Mouse (Mus musculus): ENCODE measurements around the gene Calcrl. TPM values are rescaled to one million over a fixed set of nuclear protein-coding genes. Genes with fewer than 3 reads are reported as not detected.
A peak's percentile ranks its signal among the peaks of the same experiment; 100 is the strongest.

The Calcrl gene
- total RNA-seq (2017) = 100 and 111 TPM in 2 replicates

- ATAC-seq (replicated peaks; ENCODE audit: low read depth, poor library complexity, severe bottlenecking) = peak; percentile 94
Measured at GRCm38 (mm10) chr2:84425138-84425537, at the start of gene Calcrl. TSS of gene Calcrl (minus strand) at chr2:84425411.

- no peak for ATAC-seq (replicated peaks; ENCODE audit: low read depth, poor library complexity, severe bottlenecking)
Measured at GRCm38 (mm10) chr2:84474651-84475050, 49.4 kb upstream of the Calcrl start.

- no peak for ATAC-seq (replicated peaks; ENCODE audit: low read depth, poor library complexity, severe bottlenecking)
Measured at GRCm38 (mm10) chr2:84473941-84474530, 48.8 kb upstream of the Calcrl start.

- ATAC-seq (replicated peaks; ENCODE audit: low read depth, poor library complexity, severe bottlenecking) = peak; percentile 52; the same call in 1 of the 2 replicates
Measured at GRCm38 (mm10) chr2:84467391-84467790, 42.2 kb upstream of the Calcrl start.

GRCm38 (mm10) chr2:84464956-84465355 is 39.7 kb upstream of the Calcrl start:
- no peak for ATAC-seq (replicated peaks; ENCODE audit: low read depth, poor library complexity, severe bottlenecking)

GRCm38 (mm10) chr2:84462411-84462810 is 37.2 kb upstream of the Calcrl start:
- no peak for ATAC-seq (replicated peaks; ENCODE audit: low read depth, poor library complexity, severe bottlenecking)

- ATAC-seq (replicated peaks; ENCODE audit: low read depth, poor library complexity, severe bottlenecking) = peak; percentile 76
Measured at GRCm38 (mm10) chr2:84459651-84460177, 34.5 kb upstream of the Calcrl start.

GRCm38 (mm10) chr2:84457221-84457620 is 32.0 kb upstream of the Calcrl start:
- no peak for ATAC-seq (replicated peaks; ENCODE audit: low read depth, poor library complexity, severe bottlenecking)

- ATAC-seq (replicated peaks; ENCODE audit: low read depth, poor library complexity, severe bottlenecking) = peak; percentile 90
Measured at GRCm38 (mm10) chr2:84455236-84455799, 30.1 kb upstream of the Calcrl start.

- ATAC-seq (replicated peaks; ENCODE audit: low read depth, poor library complexity, severe bottlenecking) = no peak
Measured at GRCm38 (mm10) chr2:84454551-84455235, 29.5 kb upstream of the Calcrl start.

- ATAC-seq (replicated peaks; ENCODE audit: low read depth, poor library complexity, severe bottlenecking) = peak; percentile 86
Measured at GRCm38 (mm10) chr2:84454051-84454450, 28.8 kb upstream of the Calcrl start.

GRCm38 (mm10) chr2:84445499-84445898 is 20.3 kb upstream of the Calcrl start:
- no peak for ATAC-seq (replicated peaks; ENCODE audit: low read depth, poor library complexity, severe bottlenecking)

GRCm38 (mm10) chr2:84441940-84442339 is 16.7 kb upstream of the Calcrl start:
- ATAC-seq (replicated peaks; ENCODE audit: low read depth, poor library complexity, severe bottlenecking) = no peak

- peak; percentile 62 for ATAC-seq (replicated peaks; ENCODE audit: low read depth, poor library complexity, severe bottlenecking)
Measured at GRCm38 (mm10) chr2:84429724-84430123, 4.5 kb upstream of the Calcrl start.

GRCm38 (mm10) chr2:84428836-84429235 is 3.6 kb upstream of the Calcrl start:
- ATAC-seq (replicated peaks; ENCODE audit: low read depth, poor library complexity, severe bottlenecking) = no peak

- ATAC-seq (replicated peaks; ENCODE audit: low read depth, poor library complexity, severe bottlenecking) = 0 out of 2 replicates have a peak, but pooled peaks have one; percentile 8
Measured at GRCm38 (mm10) chr2:84426531-84426930, 1.3 kb upstream of the Calcrl start.

- no peak for ATAC-seq (replicated peaks; ENCODE audit: low read depth, poor library complexity, severe bottlenecking)
Measured at GRCm38 (mm10) chr2:84416501-84416900, 8.7 kb downstream of the Calcrl start.

GRCm38 (mm10) chr2:84409796-84410592 is 15.2 kb downstream of the Calcrl start:
- no peak for ATAC-seq (replicated peaks; ENCODE audit: low read depth, poor library complexity, severe bottlenecking)

GRCm38 (mm10) chr2:84404834-84405233 is 20.4 kb downstream of the Calcrl start:
- no peak for ATAC-seq (replicated peaks; ENCODE audit: low read depth, poor library complexity, severe bottlenecking)

GRCm38 (mm10) chr2:84402713-84403112 is 22.5 kb downstream of the Calcrl start:
- ATAC-seq (replicated peaks; ENCODE audit: low read depth, poor library complexity, severe bottlenecking) = no peak

All from common myeloid progenitor, adult 5-6 weeks (primary cell).